Mouse (Mus musculus) liver, embryonic 11.5 days (tissue): ENCODE measurements at regions not wholly inside any gene's neighbourhood (a gene's known extent, or its start where the extent isn't known, plus 50 kb on each side); places are given as distances from the start of the nearest gene placed in this dataset.

Experiments
- ATAC-seq: fragments of 200-750 bp; cut with Nextera tagmentation; replicated peaks from 2 replicates; pipeline ENCODE4 v1.8.0; 2017; ENCODE audit warnings: moderate number of reproducible peaks, mild to moderate bottlenecking, moderate TSS enrichment, moderate library complexity; ENCODE audit not compliant: low FRiP score
- DNase-seq: peaks from one replicate; pipeline ENCODE4 v3.0.0-alpha.2; 2017; ENCODE audit warnings: low spot score
- H3K27ac ChIP-seq: fragments of 300-500 bp; sonication (generic); 2 replicates; pipeline ENCODE4 v1.5.1; 2014; ENCODE audit warnings: mild to moderate bottlenecking, low read depth, low read length, control low read depth
- H3K27me3 ChIP-seq: fragments of 300-500 bp; sonication (generic); replicated peaks from 2 replicates; pipeline ENCODE4 v1.6.1; 2014; ENCODE audit warnings: low read length, mixed read lengths; ENCODE audit not compliant: control insufficient read depth, insufficient read depth
- H3K36me3 ChIP-seq: fragments of 300-500 bp; sonication (generic); 2 replicates; pipeline ENCODE4 v1.6.1; 2014; ENCODE audit warnings: mild to moderate bottlenecking, low read length, moderate library complexity, mixed read lengths; ENCODE audit not compliant: control insufficient read depth, insufficient read depth
- H3K4me1 ChIP-seq: fragments of 300-500 bp; sonication (generic); replicated peaks from 2 replicates; pipeline ENCODE4 v1.6.1; 2014; ENCODE audit warnings: low read length, mixed read lengths; ENCODE audit not compliant: control insufficient read depth, insufficient read depth
- H3K4me2 ChIP-seq: fragments of 300-500 bp; sonication (generic); 2 replicates; pipeline ENCODE4 v1.6.1; 2014; ENCODE audit warnings: mild to moderate bottlenecking, control low read depth, moderate library complexity
- H3K4me3 ChIP-seq: fragments of 300-500 bp; sonication (generic); 2 replicates; pipeline ENCODE4 v1.5.1; 2014; ENCODE audit warnings: low read depth, low read length, control low read depth
- H3K9ac ChIP-seq: fragments of 300-500 bp; sonication (generic); 2 replicates; pipeline ENCODE4 v1.6.1; 2014; ENCODE audit warnings: low read depth, low read length, control low read depth
- H3K9me3 ChIP-seq: fragments of 300-500 bp; sonication (generic); 2 replicates; pipeline ENCODE4 v1.6.1; 2016; ENCODE audit warnings: low read length, inconsistent platforms, mixed read lengths; ENCODE audit not compliant: control insufficient read depth
- WGBS: fragments of 180-500 bp; shearing (Covaris S2); extraction: QIAGEN DNeasy Blood & Tissue Kit; methylation state at CpG from one replicate; pipeline ENCODE4 v1.1.7; 2014; 5-methylcytosine and 5-hydroxymethylcytosine counted together

DNA sequence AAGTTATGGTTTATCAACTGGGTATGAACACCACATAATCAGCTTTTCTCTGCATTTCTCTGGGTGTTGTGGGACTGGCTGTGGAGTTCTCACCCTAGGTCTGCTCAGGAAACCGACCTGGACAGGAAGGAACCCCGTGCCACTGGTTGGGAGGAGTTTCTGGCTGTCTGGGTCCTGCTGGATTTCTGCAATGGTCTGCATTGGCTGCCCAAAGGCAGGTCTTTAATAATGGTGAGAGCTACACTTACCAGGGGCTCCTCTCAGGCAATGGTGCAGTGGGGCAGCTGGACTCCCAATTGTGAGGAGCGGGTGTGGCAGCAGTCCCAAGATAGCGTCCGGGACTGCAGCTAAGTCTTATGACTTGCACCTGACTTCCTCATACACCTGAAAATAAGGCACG, 57.8 kb upstream of the Gm10181 start:
- DNase-seq (no peak), ATAC-seq (no peak)

More for the DNA sequence above, 57.8 kb upstream of the Gm10181 start:
- no peaks in the 10 kb centered on the region for H3K9me3 ChIP-seq
- no peak overlapping the region for H3K27ac ChIP-seq
- H3K4me2 ChIP-seq: no peak overlapping the region
- H3K36me3 ChIP-seq: no peaks in the 10 kb centered on the region
- no peak overlapping the region for H3K9ac ChIP-seq
- H3K27me3 ChIP-seq: no peaks in the 10 kb centered on the region
- 79% methylated on average over 6 of the region's 6 CpGs for WGBS
- no peak overlapping the region for H3K4me3 ChIP-seq
- H3K4me1 ChIP-seq: no peaks in the 10 kb centered on the region
